Mouse (Mus musculus) thymus, postnatal 14 days (tissue): ENCODE results near the gene Ifnlr1.
"Not testable (repeated sequence)": the region's sequence is repeated elsewhere in the genome, so short reads cannot be mapped to it uniquely, and the experiment has no call there.

Experiments
- DNase-seq: peaks from one replicate; pipeline ENCODE4 v3.0.0; 2021

The Ifnlr1 gene

DNA sequence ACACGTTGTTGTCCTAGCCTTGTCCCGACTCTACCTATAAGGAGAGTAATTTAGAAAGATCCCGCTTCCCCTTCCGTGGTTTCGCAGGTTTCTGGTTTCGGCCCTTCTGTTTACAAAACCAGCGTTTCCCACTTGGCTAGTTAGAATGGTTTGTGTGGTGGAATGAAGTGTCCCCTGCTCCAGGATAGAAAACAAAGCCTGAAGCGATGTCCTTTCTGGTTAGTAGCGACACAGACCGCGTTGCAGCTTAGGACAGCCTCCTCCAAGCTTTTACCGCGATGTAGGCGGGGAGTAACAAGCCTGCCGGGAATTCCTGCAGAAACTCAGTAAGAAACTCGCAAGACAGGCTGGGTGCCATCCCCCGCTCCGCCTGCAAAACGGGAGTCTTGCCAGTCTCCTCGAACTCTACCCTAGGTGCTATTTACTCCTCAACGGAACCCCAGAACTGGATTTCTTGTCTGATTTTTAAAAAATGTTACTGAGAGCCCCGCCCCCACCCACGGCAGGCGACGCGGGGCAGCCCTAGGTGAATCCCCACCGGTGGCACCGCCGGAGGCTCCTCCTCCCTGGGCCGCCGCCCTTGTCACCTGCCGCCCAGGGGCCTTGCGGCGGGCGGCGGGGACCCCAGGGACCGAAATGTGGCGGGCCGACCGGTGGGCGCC is at the start of gene Ifnlr1:
Ifnlr1 (plus strand) TSS at position 382 of the 662 bp plus-strand sequence.
- no peak for DNase-seq

DNA sequence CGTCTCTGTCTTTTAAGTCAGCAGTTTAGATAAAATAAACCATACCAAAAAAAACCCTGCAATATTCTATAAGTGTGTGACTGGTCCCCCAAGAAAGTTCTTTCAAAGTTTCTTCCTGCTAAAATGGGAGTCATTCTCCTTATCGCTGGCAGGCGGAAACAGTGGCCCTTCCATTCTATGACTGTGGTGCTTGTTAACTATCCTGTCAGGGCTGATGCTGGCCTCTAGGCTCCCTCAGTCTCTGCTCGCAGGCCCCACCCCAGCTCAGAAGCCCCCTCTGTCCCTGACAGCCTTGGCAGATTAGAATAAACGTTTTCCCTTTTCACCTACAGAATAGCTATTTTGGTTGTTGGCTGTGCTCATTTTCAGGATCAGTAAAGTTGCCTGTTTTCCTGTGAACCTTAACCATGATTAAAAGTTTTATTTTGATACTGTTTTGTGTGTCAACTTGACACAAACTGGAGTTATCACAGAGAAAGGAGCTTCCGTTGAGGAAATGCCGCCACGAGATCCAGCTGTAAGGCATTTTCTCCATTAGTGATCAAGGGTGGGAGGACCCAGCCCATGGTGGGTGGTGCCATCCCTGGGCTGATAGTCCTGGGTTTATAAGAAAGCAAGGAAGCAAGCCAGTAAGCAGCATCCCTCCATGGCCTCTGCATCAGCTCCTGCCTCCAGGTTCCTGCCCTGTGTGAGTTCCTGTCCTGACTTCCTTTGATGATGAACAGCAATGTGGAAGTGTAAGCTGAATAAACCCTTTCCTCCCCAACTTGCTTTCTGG is 44.6 kb upstream of the Ifnlr1 start:
- not testable (repeated sequence) for DNase-seq

DNA sequence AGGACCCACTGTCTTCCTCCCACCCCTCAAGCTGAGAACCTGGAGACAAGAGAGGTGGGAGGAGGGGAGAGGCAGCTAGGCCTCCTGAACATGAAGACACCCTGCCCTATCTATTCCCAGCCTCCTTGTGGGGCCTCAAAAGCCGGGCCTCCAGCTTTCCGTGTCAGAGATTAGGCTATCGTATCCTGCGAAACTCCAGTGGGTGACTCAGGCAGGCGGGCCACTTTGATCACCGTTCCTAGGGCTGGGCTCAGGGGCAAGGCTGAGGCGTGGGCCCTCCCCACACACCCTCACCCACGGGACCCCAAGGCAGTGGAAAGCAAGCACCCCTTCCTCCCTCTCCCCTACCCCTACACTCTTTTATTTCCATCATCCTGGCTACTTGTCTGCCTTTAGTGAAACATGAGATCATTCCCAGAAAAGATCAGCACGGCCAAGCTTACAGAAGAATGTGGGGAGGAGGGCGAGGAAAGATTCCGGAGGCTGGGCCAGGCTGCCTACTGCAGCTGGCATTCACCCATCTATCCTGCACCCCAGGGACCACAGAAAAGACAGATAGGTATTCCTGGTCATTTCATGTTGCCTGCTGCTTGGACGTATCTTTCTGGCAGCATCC is 41.0 kb upstream of the Ifnlr1 start:
- DNase-seq, result no peak

DNA sequence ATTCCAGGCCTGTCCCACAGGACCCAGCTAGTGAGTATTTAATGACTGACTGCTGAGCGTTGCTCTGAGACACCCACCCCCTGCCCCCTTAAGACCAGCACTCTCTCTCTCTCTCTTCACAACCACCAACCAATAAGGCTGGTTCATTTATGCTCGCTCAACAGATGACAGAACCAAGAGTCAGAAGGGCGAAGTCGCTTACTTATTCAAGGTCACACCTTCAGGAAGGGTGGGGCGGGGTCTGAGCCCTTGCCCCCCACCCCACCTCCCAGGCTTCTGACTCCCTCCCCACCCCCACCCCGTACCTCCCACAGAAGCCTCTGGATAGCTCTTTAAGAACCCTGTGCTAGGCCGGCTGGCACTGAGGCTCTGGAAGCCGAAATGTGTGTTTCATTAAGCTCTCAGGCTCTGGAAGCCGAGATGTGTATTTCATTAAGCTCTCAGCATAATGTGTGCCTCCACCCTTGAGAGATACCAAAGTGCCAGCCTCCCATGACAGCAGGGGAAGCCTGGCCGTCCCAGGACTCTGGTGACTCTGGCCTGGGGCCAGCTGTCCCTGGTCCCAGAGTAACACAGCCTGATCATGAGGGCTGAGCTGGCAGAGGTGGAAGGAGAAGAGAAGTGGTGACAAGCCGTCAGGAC is 33.0 kb upstream of the Ifnlr1 start:
- DNase-seq, result no peak

DNA sequence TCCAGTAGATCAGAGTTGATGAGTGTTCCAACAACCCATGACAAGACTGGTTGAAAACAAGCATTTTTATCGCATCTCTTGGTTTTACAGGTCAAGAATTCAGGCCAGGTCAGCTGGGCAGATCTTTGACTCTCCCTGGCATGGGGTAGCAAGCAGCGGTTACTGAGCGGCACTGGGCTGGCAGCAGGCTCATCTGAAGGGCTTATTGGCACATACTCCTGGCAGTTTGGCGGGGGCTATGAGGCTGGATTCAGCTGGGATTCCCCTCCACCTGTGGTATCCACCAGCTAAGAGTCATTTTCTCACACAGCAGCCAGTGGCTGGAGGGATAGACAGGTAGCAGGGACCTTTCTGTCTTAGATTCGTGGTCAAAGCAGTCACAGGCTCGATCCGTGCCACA is 32.1 kb upstream of the Ifnlr1 start:
- no peak for DNase-seq

DNA sequence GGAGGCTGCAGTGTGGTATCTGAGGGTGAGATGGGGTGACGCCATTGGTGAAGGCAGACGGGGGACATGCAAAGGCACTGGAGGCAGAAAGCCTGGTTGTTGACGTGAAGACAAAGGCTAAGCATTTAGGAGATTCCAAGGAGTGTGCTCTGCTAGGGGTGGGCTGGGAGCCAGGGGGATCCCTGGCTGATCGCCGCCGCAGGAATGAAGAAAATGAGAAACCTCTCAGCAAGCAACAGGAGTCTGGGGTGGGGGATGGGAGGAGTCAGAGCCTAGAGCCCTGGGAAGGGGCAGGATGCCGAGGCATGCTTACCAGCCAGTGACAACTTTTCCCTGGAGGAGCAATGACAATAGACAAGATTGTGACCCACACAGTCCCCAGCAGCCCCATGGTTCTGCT is 30.6 kb upstream of the Ifnlr1 start:
- no peak for DNase-seq

DNA sequence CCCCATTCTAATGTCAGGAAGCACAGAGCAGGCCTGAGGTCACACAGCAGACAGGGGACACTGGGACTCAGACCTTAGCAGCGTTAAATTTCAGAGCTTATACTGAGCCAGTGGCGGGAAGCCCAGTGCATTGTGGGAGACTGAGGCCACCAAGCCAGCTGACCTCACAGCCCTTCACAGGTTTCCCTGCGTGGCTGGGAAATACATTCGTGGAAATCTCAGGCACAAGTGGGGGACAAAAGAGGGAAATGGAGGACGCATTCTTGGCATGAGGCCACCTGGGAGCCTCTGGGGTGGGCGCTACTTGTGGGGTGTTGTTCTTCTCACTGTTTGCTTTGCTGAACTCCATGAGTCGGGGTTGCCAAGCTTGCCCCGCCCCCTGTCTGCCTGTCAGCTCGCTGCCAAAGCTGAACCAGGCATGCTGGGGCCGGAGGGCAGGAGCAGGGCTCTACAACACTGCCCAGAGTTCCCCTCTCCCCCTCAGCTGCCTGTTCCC is 29.9 kb upstream of the Ifnlr1 start:
- DNase-seq, result no peak

DNA sequence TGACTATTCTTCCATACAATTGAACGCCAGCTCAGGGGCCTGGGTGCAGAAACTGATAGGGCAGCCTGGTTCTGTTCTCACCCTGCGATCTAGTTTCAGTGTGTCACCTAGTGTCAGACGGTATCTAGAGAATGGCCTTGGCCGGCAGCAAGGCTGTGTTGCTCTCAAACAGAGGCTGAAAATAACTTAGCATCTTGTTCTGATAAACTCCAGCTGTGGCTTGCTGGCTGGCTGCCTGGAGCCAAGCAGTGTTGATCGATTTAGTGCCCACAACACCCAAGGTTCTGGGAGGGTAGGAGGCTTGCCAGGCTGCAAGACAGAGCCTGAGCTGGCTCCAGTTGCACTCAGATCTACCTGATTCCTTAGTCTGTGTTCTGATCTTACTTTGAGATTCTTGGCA is 27.6 kb upstream of the Ifnlr1 start:
- no peak for DNase-seq

DNA sequence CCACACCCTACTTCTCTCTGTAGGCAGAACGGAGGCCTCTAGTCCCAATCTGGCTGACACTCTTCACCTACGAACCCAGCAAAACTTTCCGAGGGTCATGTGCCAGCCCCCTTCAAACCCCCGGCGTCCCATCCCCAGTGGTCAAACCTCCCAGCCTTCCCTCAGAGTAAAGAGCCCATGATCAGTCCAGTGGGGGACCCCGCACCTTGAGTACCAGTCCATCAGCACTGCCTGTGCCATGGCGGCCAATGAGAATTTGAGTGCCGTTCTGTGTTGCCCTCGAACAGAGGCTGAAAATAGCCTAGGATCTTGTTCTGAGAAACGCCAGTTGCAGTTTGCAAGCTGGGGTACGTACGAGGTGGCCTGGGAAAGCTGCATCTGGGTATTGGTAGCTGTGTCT is 27.2 kb upstream of the Ifnlr1 start:
- no peak for DNase-seq

DNA sequence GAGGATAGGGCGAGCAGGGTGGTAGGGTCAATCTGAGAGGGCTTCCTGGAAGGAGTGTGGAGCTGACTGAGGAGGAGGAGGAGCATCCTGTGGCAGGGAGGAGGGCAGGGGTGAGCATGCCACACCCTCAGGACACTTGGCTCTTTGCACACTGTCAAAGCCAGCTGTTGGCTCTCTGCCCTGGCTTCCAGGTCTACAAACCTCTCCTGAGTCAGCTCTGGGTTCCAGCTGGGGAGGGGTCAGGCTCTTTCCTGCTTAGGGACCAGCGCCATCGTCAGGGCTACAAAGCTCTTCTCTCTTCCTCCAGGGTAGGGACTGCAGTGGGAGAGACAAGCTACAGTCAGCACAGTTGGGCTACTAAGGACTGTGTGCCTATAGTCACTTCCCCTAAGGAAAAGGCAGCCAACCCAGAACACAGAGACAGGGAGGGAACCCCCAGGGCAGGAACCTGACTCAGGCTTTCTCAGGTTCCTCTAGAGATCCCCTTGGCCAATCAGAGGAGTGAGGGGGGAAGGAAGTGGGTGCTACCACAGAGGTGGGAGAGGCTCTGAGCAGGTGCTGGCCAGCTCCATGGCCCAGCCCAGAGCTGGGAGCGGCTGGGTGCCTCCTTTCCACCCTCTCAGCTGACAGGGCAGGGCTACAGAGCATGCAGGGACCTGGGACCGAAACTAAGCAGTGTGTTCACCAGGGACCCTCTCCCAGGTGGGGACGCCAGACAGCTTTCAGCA is 24.8 kb upstream of the Ifnlr1 start:
- peak; percentile 55 for DNase-seq

DNA sequence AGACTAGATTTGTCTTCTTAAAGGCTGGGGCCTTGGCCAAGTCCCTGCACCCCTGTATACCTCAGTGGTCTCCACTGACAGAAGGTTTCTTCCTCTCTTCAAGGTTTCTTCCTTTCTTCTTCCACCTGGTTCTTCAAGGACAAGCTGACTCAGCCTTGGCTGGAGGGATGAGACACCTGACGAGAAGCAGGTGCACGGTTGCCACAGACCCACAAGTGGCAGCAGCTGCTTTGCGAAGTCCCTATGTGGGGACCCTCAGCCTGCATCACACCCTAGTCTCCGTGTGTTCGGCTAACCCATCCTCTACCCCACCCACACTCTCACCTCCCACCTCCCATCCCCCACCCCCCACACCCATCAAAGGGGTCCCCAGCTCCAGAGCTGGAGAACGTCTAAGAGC is 24.1 kb upstream of the Ifnlr1 start:
- DNase-seq, result peak; percentile 57

DNA sequence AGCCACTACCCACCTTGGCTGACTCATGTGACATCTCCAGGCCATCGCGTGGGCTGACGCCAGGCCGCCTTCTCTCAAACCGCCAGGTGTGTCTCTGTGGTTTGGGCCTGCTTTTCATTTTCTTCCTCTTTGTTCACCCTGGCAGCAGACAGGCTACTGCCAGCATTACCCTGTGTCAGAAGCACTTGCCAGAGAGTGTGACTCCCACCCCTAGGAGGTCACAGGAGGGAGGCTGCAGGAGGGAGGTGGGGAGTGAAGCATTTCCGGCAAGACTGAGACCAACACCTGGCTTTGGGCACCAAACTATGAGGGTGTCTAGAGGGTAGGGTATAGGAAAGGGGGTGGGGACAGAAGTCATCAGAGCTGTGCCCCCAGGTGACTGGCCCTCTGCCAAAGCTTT is 21.4 kb upstream of the Ifnlr1 start:
- peak; percentile 76 for DNase-seq

DNA sequence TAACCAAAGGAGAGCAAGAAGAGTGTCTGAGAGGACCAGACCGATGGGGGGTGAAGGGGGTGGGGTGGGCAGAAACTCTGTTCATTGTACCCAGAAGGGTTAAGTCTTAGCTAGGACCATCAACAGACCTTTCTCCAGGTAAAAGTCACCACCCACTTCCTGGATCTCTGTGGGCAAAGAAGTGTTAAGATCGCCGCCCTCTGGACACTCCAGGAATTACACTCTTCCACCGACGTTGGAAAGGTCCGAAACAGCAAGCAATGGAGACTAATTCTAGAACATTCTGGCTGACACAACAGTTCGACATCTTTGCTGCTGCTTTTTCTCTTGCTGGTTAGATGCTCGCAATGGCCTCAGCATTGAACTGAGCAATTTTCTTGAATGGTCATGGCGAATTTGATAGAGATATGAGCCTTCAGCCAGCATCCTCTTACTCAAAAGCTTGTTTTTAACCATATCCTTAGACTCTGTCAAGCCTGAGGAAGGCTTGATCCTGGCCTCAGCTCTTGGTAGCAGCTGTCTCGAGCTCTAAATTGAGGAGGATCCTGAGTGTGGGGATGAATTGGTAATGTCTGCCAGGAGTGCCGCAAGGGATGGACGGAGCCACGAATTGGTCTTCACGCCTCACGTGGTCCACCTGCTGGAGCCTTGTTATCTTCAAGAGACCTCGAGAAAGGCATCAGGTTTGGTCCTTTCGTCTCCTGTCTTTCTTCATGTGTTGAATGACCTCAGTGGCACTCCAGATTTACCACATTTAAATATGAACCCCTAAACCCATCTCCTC is 19.7 kb upstream of the Ifnlr1 start:
- peak; percentile 60 for DNase-seq

DNA sequence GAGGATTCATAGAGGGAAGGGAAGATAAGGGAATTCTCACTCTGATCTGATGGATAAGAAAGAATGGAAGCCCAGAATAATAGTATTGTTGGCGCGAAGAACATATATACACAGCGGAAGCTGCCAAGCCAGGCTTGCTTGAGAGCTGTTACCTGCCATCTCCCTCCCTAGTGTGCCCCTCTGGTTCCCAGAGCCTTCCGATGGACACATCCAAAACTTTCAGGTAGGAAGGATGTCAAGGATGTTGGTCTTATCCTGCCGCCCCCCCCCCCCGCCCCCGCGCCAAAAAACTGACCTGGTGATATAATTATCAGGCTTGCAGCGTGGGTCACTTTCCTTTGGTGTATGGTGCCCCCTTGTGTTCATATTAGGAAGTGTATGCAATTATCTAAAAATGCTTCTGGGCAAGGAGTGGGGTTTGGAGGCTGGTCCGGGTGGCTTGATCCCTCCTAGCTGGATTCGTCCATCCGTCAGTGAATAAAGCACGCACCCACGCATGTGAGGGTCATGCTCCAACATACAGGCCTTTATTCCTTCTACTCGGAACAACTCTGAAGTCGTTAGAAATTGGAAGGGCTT is 18.7 kb upstream of the Ifnlr1 start:
- peak; percentile 47 for DNase-seq

DNA sequence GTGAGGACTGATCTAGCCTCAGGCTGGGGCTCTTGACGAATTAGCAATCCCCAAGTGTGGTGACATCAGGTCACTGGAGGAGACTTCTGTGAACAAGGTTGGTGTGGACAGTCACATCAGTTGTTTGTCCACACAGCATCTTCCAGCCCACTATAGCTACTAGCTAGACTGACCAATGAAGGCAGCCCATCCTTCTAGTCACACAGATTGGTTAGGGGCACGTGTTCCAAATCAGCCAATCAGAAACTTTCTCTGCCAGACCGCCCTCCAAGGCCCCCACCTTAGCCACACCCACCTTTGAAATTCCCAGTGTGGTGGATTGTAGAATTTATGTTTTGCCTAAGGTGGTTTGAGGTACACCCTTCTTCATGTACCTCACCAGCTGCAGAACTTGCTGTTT is 12.6 kb upstream of the Ifnlr1 start:
- DNase-seq, result no peak

DNA sequence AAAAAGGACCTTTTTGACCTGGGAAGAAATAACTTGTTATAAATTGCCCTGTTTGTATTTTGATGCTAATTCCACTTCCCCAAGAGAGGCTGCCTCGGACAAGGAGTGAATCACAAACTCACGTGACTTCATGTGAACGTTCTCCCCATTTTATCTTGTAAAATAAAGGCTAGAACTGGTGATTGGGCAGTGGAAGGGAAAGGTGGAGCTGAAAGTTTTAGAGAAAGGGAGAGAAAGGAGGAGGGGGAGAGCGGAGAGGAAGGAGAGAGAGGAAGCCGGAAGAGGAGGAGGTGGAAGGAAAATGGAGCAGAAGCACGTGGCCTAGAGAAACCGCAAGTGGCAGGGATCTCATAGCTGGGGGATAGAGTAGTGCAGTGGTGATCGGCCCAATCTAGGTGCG is 11.1 kb upstream of the Ifnlr1 start:
- DNase-seq, result no peak

DNA sequence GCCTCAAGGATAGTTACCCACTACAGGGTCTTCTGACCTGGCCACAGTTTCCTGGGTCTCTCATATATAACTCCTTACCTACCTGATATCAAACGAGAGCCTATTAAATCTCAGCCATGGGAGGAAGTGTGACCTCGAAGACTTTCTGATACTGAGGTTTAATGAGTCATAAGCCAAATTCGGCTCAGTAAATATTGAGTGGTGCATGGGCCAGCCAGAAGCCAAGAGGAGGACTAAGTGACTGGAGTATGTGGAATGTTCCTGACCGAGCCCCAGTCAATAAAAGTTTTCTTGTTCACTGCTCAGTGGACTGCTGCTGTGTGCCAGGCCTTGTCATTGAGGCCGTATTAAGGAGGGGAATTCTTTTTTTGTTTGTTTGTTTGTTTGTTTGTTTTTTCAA is 9.6 kb upstream of the Ifnlr1 start:
- no peak for DNase-seq

DNA sequence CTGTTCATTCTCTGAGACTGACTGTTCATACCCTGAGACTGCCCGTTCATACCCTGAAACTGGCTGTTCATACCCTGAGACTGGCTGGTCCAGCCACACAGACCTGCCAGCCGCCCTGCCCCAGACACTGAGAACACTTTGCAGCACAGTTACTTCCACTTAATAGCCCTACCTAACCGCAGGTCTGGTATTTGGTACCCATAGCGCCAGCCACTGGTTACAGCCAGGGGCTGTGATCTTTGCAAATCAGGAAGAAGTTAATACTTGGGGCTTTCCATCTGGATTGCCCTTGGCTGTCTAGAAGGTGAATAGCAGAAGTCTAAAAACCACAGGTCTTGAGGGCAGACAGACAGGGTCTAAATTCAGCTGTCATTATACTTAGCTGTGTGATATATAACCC is 6.8 kb upstream of the Ifnlr1 start:
- no peak for DNase-seq

DNA sequence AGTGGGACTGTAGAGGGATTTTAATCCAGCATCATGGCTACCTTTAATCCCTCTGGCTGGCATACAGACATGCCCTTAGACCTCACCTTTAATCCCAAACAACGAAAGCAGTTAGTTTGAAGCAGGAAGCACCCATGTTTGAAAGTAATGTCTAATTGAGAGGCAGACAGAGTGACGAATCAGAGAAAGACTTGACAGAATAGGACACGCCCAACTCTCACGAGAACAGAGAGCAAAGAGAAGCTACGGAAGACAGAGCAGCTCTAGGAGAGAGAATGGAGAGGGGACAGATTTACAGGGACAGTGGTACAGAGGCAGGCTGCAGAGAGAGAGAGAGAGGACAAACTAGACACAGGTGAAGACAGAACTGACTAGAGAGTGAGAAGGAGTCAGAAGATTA is 4.3 kb upstream of the Ifnlr1 start:
- no peak for DNase-seq

DNA sequence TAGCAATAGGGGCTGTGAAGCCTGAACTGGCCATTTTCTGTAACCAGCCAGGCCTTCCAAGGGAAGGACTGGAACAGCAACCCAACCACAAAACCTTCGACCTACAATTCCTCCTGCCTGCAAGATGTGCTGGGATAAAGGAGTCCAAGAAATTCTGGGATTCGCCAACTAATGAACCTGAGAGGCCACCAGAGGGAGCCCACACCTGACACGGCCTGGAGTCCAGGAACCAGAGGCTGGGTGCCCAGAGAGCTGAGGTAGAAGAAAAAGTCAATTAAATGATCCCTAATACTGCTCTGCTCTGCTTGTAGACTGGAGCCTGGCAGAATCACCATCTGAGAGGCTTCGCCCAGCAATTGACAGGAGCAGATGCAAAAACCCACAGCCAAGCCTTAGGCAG is 2.5 kb upstream of the Ifnlr1 start:
- DNase-seq, result no peak

DNA sequence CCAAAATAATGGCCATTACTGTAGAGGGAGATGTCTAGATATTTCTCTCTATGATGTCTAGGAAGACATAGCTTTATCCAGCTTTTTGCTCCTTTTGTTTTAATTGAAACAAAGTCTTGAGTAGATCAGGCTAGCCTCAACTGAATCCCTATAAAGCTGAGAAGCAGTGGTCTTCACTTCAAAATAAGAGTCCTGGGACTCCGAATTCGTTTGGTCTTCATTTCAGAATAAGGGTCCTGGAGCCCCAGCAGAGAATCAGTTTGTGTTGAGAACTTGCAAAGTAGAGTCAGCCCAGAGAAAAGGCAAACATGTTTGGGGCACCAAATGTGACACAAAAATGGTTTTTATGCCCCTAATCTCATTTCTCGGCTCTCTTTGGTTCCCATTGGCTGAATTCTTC is 1.4 kb upstream of the Ifnlr1 start:
- DNase-seq, result no peak

DNA sequence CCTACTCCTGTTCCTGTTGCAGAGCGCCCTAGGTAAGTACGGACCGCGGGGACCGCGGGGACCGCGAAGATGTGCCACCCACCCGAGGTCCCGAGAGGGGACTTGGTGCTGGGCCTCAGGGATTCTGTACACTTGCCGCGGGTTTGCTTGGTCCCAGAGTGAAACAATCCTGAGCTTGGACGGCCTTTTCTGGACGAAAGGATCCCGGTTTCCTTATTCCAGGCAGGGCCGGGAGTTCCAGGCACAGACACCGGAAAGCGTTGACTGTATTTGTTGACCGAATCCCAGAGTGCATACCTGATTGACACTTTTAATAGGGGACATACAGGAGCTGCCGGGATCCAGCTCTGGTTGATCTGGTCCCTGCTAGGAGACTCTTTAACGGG is 474 bp downstream of the Ifnlr1 start:
- DNase-seq, result no peak
